Comparison of ENCODE assay signal across 20 mouse cellular contexts in the genomic region with DNA sequence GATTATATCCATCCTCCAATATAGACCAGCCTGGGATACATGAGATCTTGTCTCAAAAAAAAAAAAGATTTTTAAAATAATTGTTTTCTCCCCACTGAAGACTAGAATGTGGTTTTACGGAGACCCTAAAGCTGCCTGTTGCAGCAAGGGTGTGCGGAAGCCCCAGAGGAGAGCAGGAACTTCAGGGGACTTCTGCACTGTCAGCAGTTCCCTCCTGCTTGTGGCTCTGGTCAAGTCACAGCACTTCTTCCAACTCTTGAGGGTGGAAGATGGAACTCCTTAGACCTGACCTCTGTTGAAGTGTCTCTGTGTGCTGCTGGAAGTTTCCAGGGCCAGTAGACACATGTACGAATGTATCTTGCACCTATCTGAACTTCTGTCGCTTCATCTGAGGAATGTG.
DNase-seq lines count a peak whose midpoint lies in the region; ATAC-seq and TF ChIP-seq lines count a peak whose summit lies in the region.
"Had no signal": no experiment of that assay in that cellular context is flagged by ENCODE, and none has a peak within 500 bp of the region (broad histone marks: within the 10 kb centered on the region; RNA-seq: fewer than 3 reads in every experiment).

No protein-coding gene starts in this region.

- H3K79me2 ChIP-seq in macrophage (ENCODE audit: inconsistent target): peaks cover 83% of the 10 kb centered on the region

- peaks cover 27% of the 10 kb centered on the region for H3K4me1 ChIP-seq in intestine, embryonic 16.5 days (ENCODE audit: control insufficient read depth, insufficient read depth, low read length)
- peaks cover 19% of the 10 kb centered on the region; the same call in 1 of the 2 replicates for H3K4me1 ChIP-seq in intestine, postnatal 0 days (replicated peaks; ENCODE audit: control insufficient read depth, insufficient read depth, low read length)
- H3K4me1 ChIP-seq in liver, embryonic 15.5 days (replicated peaks): no peaks in the 10 kb centered on the region
- peaks cover 3% of the 10 kb centered on the region; the same call in 1 of the 2 replicates for H3K4me1 ChIP-seq in liver, postnatal 0 days (ENCODE audit: insufficient read depth)
- H3K4me1 ChIP-seq in bone marrow macrophage, adult 2 months (ENCODE audit: control insufficient read depth, insufficient read depth, low read length): peaks cover 43% of the 10 kb centered on the region
- no peaks in the 10 kb centered on the region for H3K4me1 ChIP-seq in forebrain, embryonic 15.5 days
- H3K4me1 ChIP-seq: embryonic facial prominence, embryonic 12.5 days; forebrain, embryonic 12.5 days had no signal

- ATAC-seq in intestine, embryonic 16.5 days: no peak
- no peak for ATAC-seq in intestine, postnatal 0 days
- no peak for ATAC-seq in liver, embryonic 15.5 days (ENCODE audit: insufficient read depth)
- ATAC-seq in liver, postnatal 0 days: no peak
- no peak for ATAC-seq in forebrain, embryonic 15.5 days (replicated peaks)
- no peak for ATAC-seq in monocyte, adult 5-6 weeks (replicated peaks; ENCODE audit: insufficient number of reproducible peaks, low FRiP score, low TSS enrichment, poor library complexity, severe bottlenecking)

- H3K27ac ChIP-seq in intestine, embryonic 16.5 days (ENCODE audit: low read length): peak overlapping the region; percentile 53
- H3K27ac ChIP-seq in intestine, postnatal 0 days (ENCODE audit: low read depth, low read length): no peak overlapping the region
- 0 out of 2 replicates have a peak overlapping the region, but pooled peaks have one; percentile 3 for H3K27ac ChIP-seq in liver, embryonic 15.5 days (replicated peaks)
- no peak overlapping the region for H3K27ac ChIP-seq in liver, postnatal 0 days (ENCODE audit: low read depth)
- H3K27ac ChIP-seq in bone marrow macrophage, adult 2 months (ENCODE audit: insufficient read depth, low read depth, low read length): peak overlapping the region; percentile 96
- H3K27ac ChIP-seq in macrophage: peak overlapping the region; percentile 84
- no peak overlapping the region for H3K27ac ChIP-seq in forebrain, embryonic 15.5 days (replicated peaks)
- H3K27ac ChIP-seq: embryonic facial prominence, embryonic 12.5 days; forebrain, embryonic 12.5 days; gastrocnemius, adult 2 months had no signal

- no peak for TF ChIP-seq EP300 in liver, postnatal 0 days (IDR thresholded peaks at IDR 0.05; ENCODE audit: low read depth)

- no peak for TF ChIP-seq POLR2A in bone marrow macrophage, adult 2 months (IDR thresholded peaks at IDR 0.05; ENCODE audit: borderline replicate concordance, low read depth, low read length)

- no peak overlapping the region for H3K9ac ChIP-seq in intestine, embryonic 16.5 days (ENCODE audit: low read depth, low read length)
- H3K9ac ChIP-seq in intestine, postnatal 0 days (ENCODE audit: low read depth, low read length): no peak overlapping the region
- no peak overlapping the region for H3K9ac ChIP-seq in liver, embryonic 15.5 days
- no peak overlapping the region for H3K9ac ChIP-seq in liver, postnatal 0 days (replicated peaks)
- no peak overlapping the region for H3K9ac ChIP-seq in forebrain, embryonic 15.5 days (replicated peaks)
- H3K9ac ChIP-seq: embryonic facial prominence, embryonic 12.5 days; forebrain, embryonic 12.5 days; heart, embryonic 12.5 days; hindbrain, embryonic 15.5 days had no signal

- DNase-seq in liver, postnatal 0 days: no peak
- DNase-seq: adrenal gland, adult 8-10 months; adrenal gland, postnatal 36 days; cerebellum, adult 11-12 months; cerebellum, adult 9-10 months; cerebellum, postnatal 25 days; gastrocnemius, adult 2 months; gastrocnemius, postnatal 25 days had no signal

- H3K36me3 ChIP-seq in intestine, embryonic 16.5 days (ENCODE audit: control insufficient read depth, insufficient read depth, low read length): no peaks in the 10 kb centered on the region
- H3K36me3 ChIP-seq in intestine, postnatal 0 days (ENCODE audit: control insufficient read depth, insufficient read depth): 0 out of 2 replicates have a peak, but pooled peaks cover 4% of the 10 kb centered on the region
- no peaks in the 10 kb centered on the region for H3K36me3 ChIP-seq in liver, embryonic 15.5 days (replicated peaks)
- no peaks in the 10 kb centered on the region for H3K36me3 ChIP-seq in liver, postnatal 0 days (replicated peaks; ENCODE audit: insufficient read depth, low read length)
- no peaks in the 10 kb centered on the region; the same call in 1 of the 2 replicates for H3K36me3 ChIP-seq in macrophage (ENCODE audit: inconsistent target)
- H3K36me3 ChIP-seq in forebrain, embryonic 15.5 days: no peaks in the 10 kb centered on the region
- H3K36me3 ChIP-seq: embryonic facial prominence, embryonic 12.5 days; heart, embryonic 12.5 days had no signal

- no peaks in the 10 kb centered on the region for H3K27me3 ChIP-seq in intestine, embryonic 16.5 days (replicated peaks; ENCODE audit: control insufficient read depth, insufficient read depth, low read length)
- no peaks in the 10 kb centered on the region for H3K27me3 ChIP-seq in intestine, postnatal 0 days (replicated peaks; ENCODE audit: control insufficient read depth, insufficient read depth, low read length)
- H3K27me3 ChIP-seq in liver, embryonic 15.5 days: no peaks in the 10 kb centered on the region
- no peaks in the 10 kb centered on the region for H3K27me3 ChIP-seq in liver, postnatal 0 days (ENCODE audit: insufficient read depth, low read length)
- H3K27me3 ChIP-seq in forebrain, embryonic 15.5 days: no peaks in the 10 kb centered on the region
- H3K27me3 ChIP-seq: CH12.LX; embryonic facial prominence, embryonic 12.5 days; forebrain, embryonic 12.5 days; heart, embryonic 12.5 days; hindbrain, embryonic 15.5 days had no signal

- no peak overlapping the region for H3K4me2 ChIP-seq in intestine, embryonic 16.5 days (ENCODE audit: low read depth, low read length)
- H3K4me2 ChIP-seq in intestine, postnatal 0 days (replicated peaks; ENCODE audit: low read depth): no peak overlapping the region
- no peak overlapping the region for H3K4me2 ChIP-seq in liver, embryonic 15.5 days
- no peak overlapping the region for H3K4me2 ChIP-seq in liver, postnatal 0 days (ENCODE audit: low read depth, low read length)
- no peak overlapping the region for H3K4me2 ChIP-seq in forebrain, embryonic 15.5 days (replicated peaks)
- H3K4me2 ChIP-seq: embryonic facial prominence, embryonic 12.5 days; forebrain, embryonic 12.5 days; heart, embryonic 12.5 days; hindbrain, embryonic 15.5 days had no signal

- no peak for TF ChIP-seq CTCF in intestine, postnatal 0 days (IDR thresholded peaks at IDR 0.05; ENCODE audit: low read depth)
- no peak for TF ChIP-seq CTCF in liver, postnatal 0 days (IDR thresholded peaks at IDR 0.05; ENCODE audit: low read depth)
- TF ChIP-seq CTCF in bone marrow macrophage, adult 2 months (IDR thresholded peaks at IDR 0.05; ENCODE audit: low read depth, low read length): no peak

- H3K9me3 ChIP-seq in intestine, embryonic 16.5 days (ENCODE audit: control insufficient read depth, low read length): no peaks in the 10 kb centered on the region
- H3K9me3 ChIP-seq in intestine, postnatal 0 days (ENCODE audit: control insufficient read depth): no peaks in the 10 kb centered on the region
- no peaks in the 10 kb centered on the region for H3K9me3 ChIP-seq in liver, embryonic 15.5 days (replicated peaks)
- no peaks in the 10 kb centered on the region for H3K9me3 ChIP-seq in liver, postnatal 0 days (ENCODE audit: low read length)
- H3K9me3 ChIP-seq in forebrain, embryonic 15.5 days: no peaks in the 10 kb centered on the region
- H3K9me3 ChIP-seq: embryonic facial prominence, embryonic 12.5 days; forebrain, embryonic 12.5 days; heart, embryonic 12.5 days; hindbrain, embryonic 15.5 days had no signal

- H3K4me3 ChIP-seq in intestine, embryonic 16.5 days (ENCODE audit: low read length): no peak overlapping the region
- H3K4me3 ChIP-seq in intestine, postnatal 0 days (ENCODE audit: low read depth, low read length): no peak overlapping the region
- no peak overlapping the region for H3K4me3 ChIP-seq in liver, embryonic 15.5 days (replicated peaks)
- H3K4me3 ChIP-seq in liver, postnatal 0 days (ENCODE audit: low read depth, low read length): no peak overlapping the region
- no peak overlapping the region for H3K4me3 ChIP-seq in bone marrow macrophage, adult 2 months (ENCODE audit: insufficient read depth, low read length)
- H3K4me3 ChIP-seq in macrophage (ENCODE audit: inconsistent target): no peak overlapping the region
- no peak overlapping the region for H3K4me3 ChIP-seq in forebrain, embryonic 15.5 days
- H3K4me3 ChIP-seq: embryonic facial prominence, embryonic 12.5 days; forebrain, embryonic 12.5 days; gastrocnemius, adult 2 months; heart, embryonic 12.5 days; hindbrain, embryonic 15.5 days had no signal

- WGBS in intestine, embryonic 16.5 days: 93% methylated on average over 4 of the region's 4 CpGs
- 90% methylated on average over 4 of the region's 4 CpGs for WGBS in intestine, postnatal 0 days
- 76% methylated on average over 4 of the region's 4 CpGs for WGBS in liver, embryonic 15.5 days (ENCODE audit: insufficient replicate concordance)
- 75% methylated on average over 4 of the region's 4 CpGs for whole genome bisulfite sequencing in liver, postnatal 0 days (ENCODE audit: insufficient replicate concordance)
- 67% methylated on average over 4 of the region's 4 CpGs for WGBS in macrophage (ENCODE audit: missing documents)
- 90% methylated on average over 4 of the region's 4 CpGs for WGBS in forebrain, embryonic 15.5 days

Comparison
In these comparisons a context has a peak if more than half of its experiments do, and no peak if none do; other contexts are left out.
1. H3K27ac ChIP-seq: peak in intestine, embryonic 16.5 days (single experiment), liver, embryonic 15.5 days (single experiment), bone marrow macrophage, adult 2 months (single experiment) and macrophage (single experiment); none in intestine, postnatal 0 days (single experiment), liver, postnatal 0 days (single experiment) and forebrain, embryonic 15.5 days (single experiment).